Mouse (Mus musculus) telencephalon, adult 2 months (tissue): ENCODE measurements at regions not wholly inside any gene's neighbourhood (a gene's known extent, or its start where the extent isn't known, plus 50 kb on each side); places are given as distances from the start of the nearest gene placed in this dataset.
"Not testable (repeated sequence)": the region's sequence is repeated elsewhere in the genome, so short reads cannot be mapped to it uniquely, and the experiment has no call there.

Experiments used
- DNase-seq: peaks from one replicate; pipeline ENCODE4 v3.0.0-alpha.2; 2011; ENCODE audit warnings: low read depth, low spot score

- no peak for DNase-seq
Measured at GRCm38 (mm10) chr1:13042326-13042725, 1628.4 kb downstream of the A830018L16Rik start.

GRCm38 (mm10) chr1:13050140-13050775, 1636.4 kb downstream of the A830018L16Rik start:
- DNase-seq, result no peak

GRCm38 (mm10) chr1:13051433-13052066, 1637.6 kb downstream of the A830018L16Rik start:
- not testable (repeated sequence) for DNase-seq

- DNase-seq, result peak; percentile 12
Measured at GRCm38 (mm10) chr1:13052067-13052460, 1638.2 kb downstream of the A830018L16Rik start.

- DNase-seq, result no peak
Measured at GRCm38 (mm10) chr1:13057741-13058140, 1643.8 kb downstream of the A830018L16Rik start.

GRCm38 (mm10) chr1:13059616-13060320, 1645.9 kb downstream of the A830018L16Rik start:
- no peak for DNase-seq
